Mouse (Mus musculus): ENCODE results near the gene Tfap2b.

The Tfap2b gene

GRCm38 (mm10) chr1:19208641-19209358, at the start of gene Tfap2b:
TSS of gene Tfap2b (plus strand) at chr1:19208914.
- no peak for DNase-seq (ENCODE audit: low read depth in 1 of 2, low spot score in 2 of 2)

- DNase-seq (ENCODE audit: low read depth in 1 of 2, low spot score in 2 of 2), result no peak
Measured at GRCm38 (mm10) chr1:19178742-19179397, 29.8 kb upstream of the Tfap2b start.

DNA sequence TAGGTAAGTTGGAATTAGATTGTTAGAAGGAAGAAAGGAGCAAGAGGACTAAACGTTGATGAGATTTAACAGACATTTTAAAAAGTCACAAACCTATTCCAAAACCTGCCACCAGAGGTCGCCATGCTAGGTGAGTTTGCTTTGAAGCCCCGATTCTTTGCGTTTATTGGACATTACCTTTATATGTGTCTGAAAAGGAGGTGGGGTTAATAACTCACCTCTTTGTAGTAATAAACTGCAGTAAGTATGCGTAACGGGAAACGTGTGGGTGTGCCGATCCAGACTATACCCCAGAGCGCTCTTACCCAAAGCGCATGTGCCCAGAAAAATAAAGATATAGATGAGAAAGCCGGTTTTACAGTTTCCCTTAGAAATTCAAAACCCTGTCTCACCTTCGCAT, 3.1 kb upstream of the Tfap2b start:
- no peak for DNase-seq (ENCODE audit: low read depth in 1 of 2, low spot score in 2 of 2)

- no peak for DNase-seq (ENCODE audit: low read depth in 1 of 2, low spot score in 2 of 2)
Measured at GRCm38 (mm10) chr1:19206194-19206593, 2.5 kb upstream of the Tfap2b start.

DNA sequence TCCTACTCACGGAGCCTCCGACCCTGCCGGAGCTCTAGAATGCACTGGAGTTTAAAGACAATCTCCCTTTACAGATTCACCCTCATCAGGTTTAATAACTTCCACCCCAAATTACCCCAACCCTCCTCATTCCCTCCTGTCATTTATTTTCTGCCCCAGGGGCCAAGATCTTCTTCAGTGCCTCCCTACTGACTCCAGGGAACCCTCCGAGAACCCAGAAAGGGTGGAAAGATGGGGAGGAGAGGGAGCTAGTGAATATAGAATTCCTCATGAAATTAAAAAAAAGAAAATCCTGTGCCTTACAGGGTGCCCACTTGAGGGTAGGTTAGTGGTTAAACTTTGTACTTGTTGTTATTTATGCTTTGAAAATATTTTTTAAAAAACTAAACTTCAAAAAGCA, 1.1 kb upstream of the Tfap2b start:
- DNase-seq (ENCODE audit: low read depth in 1 of 2, low spot score in 2 of 2), result no peak

- no peak for DNase-seq (ENCODE audit: low read depth in 1 of 2, low spot score in 2 of 2)
Measured at GRCm38 (mm10) chr1:19209359-19209745, 638 bp downstream of the Tfap2b start.

DNA sequence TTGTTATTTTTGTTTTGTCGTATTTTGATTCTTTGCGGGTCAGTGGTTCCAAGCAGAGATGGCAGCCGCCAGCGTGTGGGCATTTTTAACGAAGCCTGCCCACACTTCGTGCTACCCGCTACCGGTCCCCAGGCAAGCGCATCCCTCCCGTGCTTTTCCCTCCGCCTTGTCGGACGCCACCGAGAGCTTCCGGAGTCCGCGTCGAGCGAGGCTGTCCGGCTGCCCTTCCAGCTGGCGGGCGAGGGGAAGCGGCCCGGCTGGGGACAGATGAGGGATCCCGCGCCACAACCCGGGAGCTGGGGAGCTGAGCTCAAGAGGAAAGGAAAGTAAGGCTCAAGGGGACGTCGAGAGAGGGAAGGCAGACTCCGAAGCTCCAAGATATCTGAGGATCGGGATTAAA, 1.1 kb downstream of the Tfap2b start:
- DNase-seq (ENCODE audit: low read depth in 1 of 2, low spot score in 2 of 2), result no peak

GRCm38 (mm10) chr1:19210215-19211032, 1.7 kb downstream of the Tfap2b start:
- DNase-seq (ENCODE audit: low read depth in 1 of 2, low spot score in 2 of 2), result no peak

DNA sequence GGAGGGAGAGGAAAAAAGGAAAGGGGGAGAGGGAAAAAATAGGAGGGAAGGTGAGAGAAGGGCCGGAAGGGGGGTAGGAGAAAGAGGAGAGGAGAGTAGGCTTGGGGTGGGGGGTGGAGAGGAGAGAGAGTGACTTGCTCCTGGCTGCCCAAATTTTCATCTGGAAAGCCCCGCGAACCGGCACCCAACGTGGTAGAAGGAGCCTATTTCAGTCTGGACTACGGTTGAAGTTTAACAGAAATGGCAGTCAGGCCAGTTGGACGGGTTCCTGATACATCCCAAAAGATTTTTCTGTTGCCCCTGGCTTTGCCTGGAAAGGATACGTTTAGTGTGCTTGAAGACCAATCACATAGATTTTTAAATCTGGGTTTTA, 2.3 kb downstream of the Tfap2b start:
- no peak for DNase-seq (ENCODE audit: low read depth in 1 of 2, low spot score in 2 of 2)

- no peak for DNase-seq (ENCODE audit: low read depth in 1 of 2, low spot score in 2 of 2)
Measured at GRCm38 (mm10) chr1:19211546-19212154, 2.9 kb downstream of the Tfap2b start.

DNA sequence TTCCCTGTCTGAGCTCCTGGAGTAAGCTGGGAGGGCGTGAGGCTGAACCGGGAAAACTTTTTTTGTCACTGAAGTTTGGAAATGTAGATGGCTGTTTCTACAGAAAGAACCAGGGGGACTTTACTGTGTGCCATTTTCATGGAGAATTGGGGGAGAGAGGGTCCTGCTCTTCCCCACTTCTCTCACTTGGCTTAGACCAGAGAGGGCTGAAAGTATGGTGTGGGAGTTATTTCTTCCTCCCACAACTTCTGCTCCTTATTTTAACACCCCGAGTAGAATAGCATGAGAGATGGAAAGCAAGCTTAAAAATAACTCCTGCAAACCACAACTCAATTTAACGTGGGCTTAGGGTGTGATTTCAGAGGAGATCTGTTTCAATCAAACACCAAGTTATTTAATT, 4.0 kb downstream of the Tfap2b start:
- no peak for DNase-seq (ENCODE audit: low read depth in 1 of 2, low spot score in 2 of 2)

- no peak for DNase-seq (ENCODE audit: low read depth in 1 of 2, low spot score in 2 of 2)
Measured at GRCm38 (mm10) chr1:19213171-19213570, 4.5 kb downstream of the Tfap2b start.

DNA sequence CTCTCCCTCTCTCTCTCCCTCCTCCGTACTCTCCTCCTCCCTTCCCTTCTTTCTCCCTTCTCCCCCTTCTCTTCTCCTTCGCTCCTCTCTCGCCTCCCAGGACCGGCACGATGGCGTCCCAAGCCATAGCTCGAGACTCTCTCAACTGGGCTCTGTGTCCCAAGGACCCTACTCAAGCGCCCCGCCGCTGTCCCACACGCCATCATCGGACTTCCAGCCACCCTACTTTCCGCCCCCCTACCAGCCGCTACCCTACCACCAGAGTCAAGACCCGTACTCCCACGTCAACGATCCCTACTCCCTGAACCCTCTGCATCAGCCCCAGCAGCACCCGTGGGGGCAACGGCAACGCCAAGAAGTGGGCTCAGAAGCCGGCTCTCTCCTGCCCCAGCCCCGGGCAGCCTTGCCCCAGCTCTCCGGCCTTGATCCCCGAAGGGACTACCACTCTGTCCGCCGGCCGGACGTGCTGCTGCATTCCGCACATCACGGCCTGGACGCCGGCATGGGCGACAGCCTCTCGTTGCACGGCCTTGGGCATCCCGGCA, 5.2 kb downstream of the Tfap2b start:
- DNase-seq (ENCODE audit: low read depth in 1 of 2, low spot score in 2 of 2), result no peak

DNA sequence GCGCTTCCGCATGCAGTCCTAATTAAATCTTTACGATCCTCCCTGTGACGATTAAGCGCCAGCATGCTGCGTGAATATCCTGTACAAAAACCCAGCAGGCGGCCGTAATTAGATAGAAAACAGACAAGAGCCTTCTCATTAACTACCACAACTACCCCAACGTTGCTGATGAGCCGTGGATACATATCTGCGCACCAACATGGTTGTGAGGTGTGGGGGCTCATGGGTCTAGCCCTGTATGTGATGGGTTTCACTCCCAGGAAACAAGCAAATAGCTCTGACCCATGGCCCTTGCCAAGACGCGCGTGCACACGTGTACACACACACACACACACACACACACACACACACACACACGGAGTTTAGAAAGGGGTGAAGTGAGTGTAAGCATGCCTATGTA, 8.7 kb downstream of the Tfap2b start:
- no peak for DNase-seq (ENCODE audit: low read depth in 1 of 2, low spot score in 2 of 2)

GRCm38 (mm10) chr1:19218221-19218620, 9.5 kb downstream of the Tfap2b start:
- DNase-seq (ENCODE audit: low read depth in 1 of 2, low spot score in 2 of 2), result no peak

DNA sequence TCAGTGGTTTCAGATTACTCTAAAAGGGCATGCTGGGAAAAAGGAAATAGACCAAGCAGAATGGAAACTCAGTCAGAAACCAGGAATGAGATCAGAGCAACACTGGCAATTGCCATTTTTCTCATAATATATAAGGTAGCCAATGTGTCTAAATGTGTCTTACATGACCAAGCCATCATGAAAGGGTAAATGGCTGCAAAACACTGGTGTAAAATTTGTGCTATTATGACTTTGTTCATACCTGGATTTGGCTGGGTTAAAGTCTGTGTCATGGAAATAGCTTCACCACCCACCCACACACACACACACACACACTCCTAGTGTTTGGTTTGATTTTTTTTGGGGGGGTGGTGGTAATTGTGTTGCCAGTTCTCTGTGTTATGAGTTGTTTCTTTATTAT, 10.7 kb downstream of the Tfap2b start:
- no peak for DNase-seq (ENCODE audit: low read depth in 1 of 2, low spot score in 2 of 2)

DNA sequence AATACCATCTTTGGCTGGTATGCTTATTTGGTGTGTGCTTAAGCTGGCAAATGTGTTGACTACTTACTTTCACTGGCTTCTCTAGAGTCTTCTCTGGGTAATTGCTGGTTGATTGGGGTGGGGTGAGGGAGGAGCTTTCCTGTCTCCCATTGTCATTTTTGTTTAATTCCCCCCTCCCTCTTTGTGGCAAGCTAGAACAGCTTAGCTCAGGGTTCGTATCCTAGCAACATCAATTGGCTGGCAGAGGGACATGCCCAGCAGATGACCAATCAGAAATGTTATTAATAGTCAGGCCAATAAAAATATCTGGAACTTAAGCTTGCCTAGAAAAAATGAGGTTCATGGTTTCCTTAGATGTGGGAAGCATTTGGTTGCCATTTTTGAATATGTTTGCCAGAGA, 11.8 kb downstream of the Tfap2b start:
- DNase-seq (ENCODE audit: low read depth in 1 of 2, low spot score in 2 of 2), result no peak

DNA sequence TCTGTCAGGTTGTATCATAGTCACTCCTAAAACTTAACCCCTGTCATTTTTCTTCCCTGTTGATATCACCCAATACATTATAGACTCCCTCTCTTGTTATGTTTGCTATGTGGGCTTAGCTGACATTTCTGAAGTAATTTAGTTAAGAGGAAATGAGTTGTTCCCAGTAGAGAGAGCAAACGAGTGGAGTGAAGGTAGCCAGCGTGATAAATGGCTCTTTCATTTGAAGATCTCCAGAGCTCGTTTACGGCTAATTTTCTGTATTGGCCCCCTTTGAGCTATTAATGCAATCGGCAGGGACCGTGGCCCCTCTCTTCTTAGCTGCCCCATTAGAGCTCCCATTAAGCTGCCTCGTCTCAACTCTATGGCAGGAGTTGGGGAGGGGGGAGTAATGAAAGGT, 12.9 kb downstream of the Tfap2b start:
- no peak for DNase-seq (ENCODE audit: low read depth in 1 of 2, low spot score in 2 of 2)

DNA sequence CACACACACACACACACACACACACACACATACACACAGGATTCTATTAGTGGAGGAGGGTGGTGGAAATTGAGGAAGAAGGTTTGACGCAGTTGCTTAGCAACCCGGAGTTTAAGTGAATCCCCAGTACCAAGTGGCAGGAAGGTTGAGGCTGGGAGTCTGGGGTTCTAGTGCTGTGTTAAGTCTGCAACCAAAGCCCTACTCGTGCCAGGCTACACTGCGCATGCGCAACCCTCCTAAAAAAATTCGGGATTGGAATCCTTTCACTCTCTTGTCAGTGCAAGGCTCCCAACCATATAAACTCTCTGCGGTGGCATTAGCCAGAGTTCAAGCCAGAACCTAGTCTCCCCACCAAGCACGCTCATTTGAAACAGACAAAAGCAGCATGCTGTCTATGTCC, 18.0 kb downstream of the Tfap2b start:
- no peak for DNase-seq (ENCODE audit: low read depth in 1 of 2, low spot score in 2 of 2)

GRCm38 (mm10) chr1:19230926-19231573, 22.3 kb downstream of the Tfap2b start:
- no peak for DNase-seq (ENCODE audit: low read depth in 1 of 2, low spot score in 2 of 2)

- no peak for DNase-seq (ENCODE audit: low read depth in 1 of 2, low spot score in 2 of 2)
Measured at GRCm38 (mm10) chr1:19231574-19232080, 22.9 kb downstream of the Tfap2b start.

Data from monocyte, adult 2 months (primary cell).